Mouse (Mus musculus) midbrain, embryonic 16.5 days (tissue): ENCODE measurements around the gene Msi2. TPM values are rescaled to one million over a fixed set of nuclear protein-coding genes. Genes with fewer than 3 reads are reported as not detected.

Source experiments
- ATAC-seq: fragments of 200-750 bp; cut with Nextera tagmentation; 2 replicates; pipeline ENCODE4 v1.8.0; 2017; ENCODE audit warnings: moderate TSS enrichment
- H3K27ac ChIP-seq: fragments of 300-500 bp; sonication (generic); 2 replicates; pipeline ENCODE4 v1.5.1; 2014; ENCODE audit warnings: mild to moderate bottlenecking, low read length, mixed read lengths
- H3K27me3 ChIP-seq: fragments of 300-500 bp; sonication (generic); 2 replicates; pipeline ENCODE4 v1.6.1; 2014; ENCODE audit warnings: low read depth, low read length, mixed read lengths; ENCODE audit not compliant: control insufficient read depth, insufficient read depth
- H3K36me3 ChIP-seq: fragments of 300-500 bp; sonication (generic); 2 replicates; pipeline ENCODE4 v1.6.1; 2014; ENCODE audit warnings: mild to moderate bottlenecking, low read length, moderate library complexity, mixed read lengths; ENCODE audit not compliant: control insufficient read depth, insufficient read depth
- H3K4me1 ChIP-seq: fragments of 300-500 bp; sonication (generic); 2 replicates; pipeline ENCODE4 v1.6.1; 2014; ENCODE audit warnings: mild to moderate bottlenecking, low read length, mixed read lengths; ENCODE audit not compliant: control insufficient read depth, insufficient read depth
- H3K4me2 ChIP-seq: fragments of 300-500 bp; sonication (generic); 2 replicates; pipeline ENCODE4 v1.6.1; 2014; ENCODE audit warnings: mild to moderate bottlenecking, low read length, mixed read lengths
- H3K4me3 ChIP-seq: fragments of 300-500 bp; sonication (generic); 2 replicates; pipeline ENCODE4 v1.5.1; 2014; ENCODE audit warnings: low read depth, mild to moderate bottlenecking, low read length, moderate library complexity, mixed read lengths
- H3K9ac ChIP-seq: fragments of 300-500 bp; sonication (generic); 2 replicates; pipeline ENCODE4 v1.6.1; 2014; ENCODE audit warnings: low read depth, low read length, mixed read lengths
- H3K9me3 ChIP-seq: fragments of 300-500 bp; sonication (generic); replicated peaks from 2 replicates; pipeline ENCODE4 v1.6.1; 2014; ENCODE audit warnings: mild to moderate bottlenecking, low read length, mixed read lengths; ENCODE audit not compliant: control insufficient read depth, poor library complexity, severe bottlenecking
- WGBS: fragments of 180-500 bp; shearing (Covaris S2); extraction: QIAGEN DNeasy Blood & Tissue Kit; methylation state at CpG from one replicate; pipeline ENCODE4 v1.1.7; 2014; 5-methylcytosine and 5-hydroxymethylcytosine counted together
- polyA plus RNA-seq: library from polyadenylated mRNA; unstranded; fragments of >200 nt; fragmentation: Nextera tagmentation; extraction: Ambion mirVana; gene quantifications from 2 replicates; pipeline ENCODE4 v1.2.1, GENCODE M21; 2015

Gene Msi2
- polyA plus RNA-seq, 1 experiment from 2014 or later = 29.4 TPM

GRCm38 (mm10) chr11:88538710-88539340 is 179.5 kb downstream of the Msi2 start:
- ATAC-seq = no peak
- WGBS = 74% methylated on average over 13 of the region's 13 CpGs
- Histone ChIP-seq H3K9ac (no peak overlapping the region; the same call in 1 of the 2 replicates), H3K4me3 (no peak overlapping the region), H3K36me3 (no peaks in the 10 kb centered on the region), H3K27me3 (no peaks in the 10 kb centered on the region), H3K27ac (0 out of 2 replicates have a peak overlapping the region, but pooled peaks have one; percentile 45), H3K9me3 (no peaks in the 10 kb centered on the region), H3K4me1 (peaks cover 57% of the 10 kb centered on the region), H3K4me2 (no peak overlapping the region)

GRCm38 (mm10) chr11:88537344-88537743 is 181.0 kb downstream of the Msi2 start:
- Histone ChIP-seq H3K27ac (no peak overlapping the region), H3K4me2 (no peak overlapping the region)
- 58% methylated on average over 7 of the region's 7 CpGs for WGBS

GRCm38 (mm10) chr11:88536861-88537260 is 181.5 kb downstream of the Msi2 start:
- H3K36me3 ChIP-seq = no peaks in the 10 kb centered on the region
- H3K9me3 ChIP-seq = no peaks in the 10 kb centered on the region
- H3K9ac ChIP-seq = no peak overlapping the region
- H3K4me3 ChIP-seq = no peak overlapping the region
- no peaks in the 10 kb centered on the region for H3K27me3 ChIP-seq
- ATAC-seq = no peak
- H3K4me1 ChIP-seq = peaks cover 44% of the 10 kb centered on the region
- H3K4me2 ChIP-seq = no peak overlapping the region
- WGBS = 94% methylated on average over 2 of the region's 2 CpGs
- no peak overlapping the region for H3K27ac ChIP-seq

More at GRCm38 (mm10) chr11:88537344-88537743, 181.0 kb downstream of the Msi2 start:
- Histone ChIP-seq H3K4me1 (peaks cover 47% of the 10 kb centered on the region), H3K9ac (no peak overlapping the region), H3K9me3 (no peaks in the 10 kb centered on the region), H3K4me3 (no peak overlapping the region), H3K27me3 (no peaks in the 10 kb centered on the region), H3K36me3 (no peaks in the 10 kb centered on the region)
- no peak for ATAC-seq

GRCm38 (mm10) chr11:88534331-88534929 is 183.9 kb downstream of the Msi2 start:
- WGBS = 5% methylated on average over 11 of the region's 11 CpGs
- H3K4me2 ChIP-seq = peak overlapping the region; percentile 22; the same call in 1 of the 2 replicates

GRCm38 (mm10) chr11:88532016-88532415 is 186.3 kb downstream of the Msi2 start:
- Histone ChIP-seq H3K4me2 (no peak overlapping the region), H3K36me3 (no peaks in the 10 kb centered on the region), H3K4me3 (no peak overlapping the region), H3K9ac (no peak overlapping the region), H3K9me3 (no peaks in the 10 kb centered on the region), H3K27me3 (no peaks in the 10 kb centered on the region), H3K4me1 (peaks cover 40% of the 10 kb centered on the region), H3K27ac (no peak overlapping the region)
- no peak for ATAC-seq
- 80% methylated on average over 2 of the region's 2 CpGs for WGBS

More at GRCm38 (mm10) chr11:88534331-88534929, 183.9 kb downstream of the Msi2 start:
- Histone ChIP-seq H3K27me3 (no peaks in the 10 kb centered on the region), H3K4me3 (no peak overlapping the region), H3K27ac (peak overlapping the region; percentile 80), H3K9me3 (no peaks in the 10 kb centered on the region), H3K9ac (peak overlapping the region; percentile 22; the same call in 1 of the 2 replicates), H3K36me3 (no peaks in the 10 kb centered on the region), H3K4me1 (peaks cover 40% of the 10 kb centered on the region)
- ATAC-seq = peak; percentile 54; the same call in 1 of the 2 replicates

GRCm38 (mm10) chr11:88530032-88530431 is 188.3 kb downstream of the Msi2 start:
- Histone ChIP-seq H3K4me2 (no peak overlapping the region), H3K9ac (no peak overlapping the region), H3K4me1 (peaks cover 53% of the 10 kb centered on the region), H3K9me3 (no peaks in the 10 kb centered on the region), H3K4me3 (no peak overlapping the region), H3K27me3 (no peaks in the 10 kb centered on the region), H3K27ac (no peak overlapping the region), H3K36me3 (no peaks in the 10 kb centered on the region)
- no peak for ATAC-seq
- 81% methylated on average over 4 of the region's 4 CpGs for WGBS

GRCm38 (mm10) chr11:88528522-88529101 is 189.7 kb downstream of the Msi2 start:
- H3K4me3 ChIP-seq = no peak overlapping the region
- H3K27me3 ChIP-seq = no peaks in the 10 kb centered on the region
- H3K27ac ChIP-seq = peak overlapping the region; percentile 65
- WGBS = 30% methylated on average over 8 of the region's 8 CpGs
- H3K9ac ChIP-seq = no peak overlapping the region
- no peaks in the 10 kb centered on the region for H3K9me3 ChIP-seq
- no peak overlapping the region for H3K4me2 ChIP-seq
- ATAC-seq = no peak
- H3K36me3 ChIP-seq = no peaks in the 10 kb centered on the region
- H3K4me1 ChIP-seq = peaks cover 53% of the 10 kb centered on the region

- ATAC-seq = no peak
These were observed 191.6 kb downstream of the Msi2 start for GRCm38 (mm10) chr11:88526711-88527110.

More at GRCm38 (mm10) chr11:88526711-88527110, 191.6 kb downstream of the Msi2 start:
- Histone ChIP-seq H3K4me2 (no peak overlapping the region), H3K9me3 (no peaks in the 10 kb centered on the region), H3K4me1 (peaks cover 61% of the 10 kb centered on the region), H3K27me3 (no peaks in the 10 kb centered on the region), H3K36me3 (no peaks in the 10 kb centered on the region), H3K4me3 (no peak overlapping the region), H3K27ac (peak overlapping the region; percentile 44), H3K9ac (peak overlapping the region; percentile 42)
- 2% methylated on average over 7 of the region's 7 CpGs for WGBS
